Mouse (Mus musculus) bone marrow macrophage, adult 2 months (primary cell): Measurements from ENCODE around the gene Borcs6. TPM values are rescaled to one million over a fixed set of nuclear protein-coding genes. Genes with fewer than 3 reads are reported as not detected.

ENCODE experiments used
- H3K27ac ChIP-seq: 2 replicates; pipeline ENCODE4 v1.5.1; 2012; ENCODE audit warnings: low read depth, low read length; ENCODE audit not compliant: insufficient read depth
- H3K4me1 ChIP-seq: 2 replicates; pipeline ENCODE4 v1.6.1; 2012; ENCODE audit warnings: low read length; ENCODE audit not compliant: control insufficient read depth, insufficient read depth
- H3K4me3 ChIP-seq: 2 replicates; pipeline ENCODE4 v1.5.1; 2012; ENCODE audit warnings: mild to moderate bottlenecking, low read length, moderate library complexity; ENCODE audit not compliant: insufficient read depth
- CTCF ChIP-seq: IDR thresholded peaks from 2 replicates; pipeline ENCODE4 v1.5.1; 2012; ENCODE audit warnings: low read depth, mild to moderate bottlenecking, low read length, moderate library complexity
- POLR2A ChIP-seq: IDR thresholded peaks from 2 replicates; pipeline ENCODE4 v1.6.1; 2012; ENCODE audit warnings: mild to moderate bottlenecking, low read depth, low read length, borderline replicate concordance
- polyA plus RNA-seq: library from polyadenylated mRNA; stranded (reverse); fragments of >200 nt; gene quantifications from 2 replicates; pipeline ENCODE4 v1.2.4, GENCODE M21; 2012; ENCODE audit not compliant: missing spikeins, insufficient read depth, insufficient read length

Gene Borcs6
- polyA plus RNA-seq, 1 experiment: 36.9 TPM

DNA sequence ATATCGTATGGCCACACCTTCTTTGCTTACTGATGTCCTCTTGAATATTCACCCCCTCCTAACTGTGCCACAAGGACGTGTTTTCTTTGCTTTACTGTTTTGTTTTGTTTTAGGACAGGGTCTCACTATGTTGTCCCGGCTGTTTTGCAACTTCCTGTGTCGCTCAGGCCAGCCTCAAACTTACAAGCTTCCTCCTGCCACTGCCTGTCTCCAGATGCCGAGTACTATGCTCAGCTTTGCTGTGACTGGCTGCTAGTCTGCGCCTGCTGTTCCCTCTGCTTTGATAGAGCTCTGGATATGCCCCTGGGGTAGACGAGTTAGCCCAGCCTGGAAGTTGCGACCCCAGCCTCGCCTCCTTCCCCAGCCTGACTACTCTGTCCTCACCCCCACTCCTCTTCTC is 26.0 kb upstream of the Borcs6 start:
- TF ChIP-seq CTCF: no peak
- no peak for TF ChIP-seq POLR2A
- Histone ChIP-seq H3K4me3 (no peak overlapping the region), H3K27ac (peak overlapping the region; percentile 45), H3K4me1 (peaks cover 39% of the 10 kb centered on the region)

DNA sequence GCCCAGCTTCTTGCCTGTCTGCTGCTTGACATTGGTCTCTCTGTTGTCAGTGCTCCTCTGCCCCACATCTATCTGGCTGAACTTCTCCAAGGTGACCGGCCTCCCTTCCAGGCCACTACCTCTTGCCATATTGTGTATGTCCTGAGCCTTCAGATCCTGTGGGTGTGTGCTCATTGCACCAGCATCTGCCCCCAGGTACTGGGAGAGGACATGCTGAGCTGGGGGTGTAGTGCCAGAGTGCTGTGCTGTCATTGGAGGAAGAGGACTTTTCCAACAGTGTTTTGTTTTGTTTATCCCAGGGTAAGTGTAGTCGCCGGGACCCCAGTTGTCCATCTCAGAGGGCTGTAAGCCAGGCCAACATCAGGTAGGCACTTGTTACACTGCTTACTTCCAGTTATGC is 24.9 kb upstream of the Borcs6 start:
- Histone ChIP-seq H3K4me1 (peaks cover 42% of the 10 kb centered on the region), H3K4me3 (no peak overlapping the region), H3K27ac (peak overlapping the region; percentile 14; the same call in 1 of the 2 replicates)
- TF ChIP-seq CTCF: no peak
- TF ChIP-seq POLR2A: no peak

DNA sequence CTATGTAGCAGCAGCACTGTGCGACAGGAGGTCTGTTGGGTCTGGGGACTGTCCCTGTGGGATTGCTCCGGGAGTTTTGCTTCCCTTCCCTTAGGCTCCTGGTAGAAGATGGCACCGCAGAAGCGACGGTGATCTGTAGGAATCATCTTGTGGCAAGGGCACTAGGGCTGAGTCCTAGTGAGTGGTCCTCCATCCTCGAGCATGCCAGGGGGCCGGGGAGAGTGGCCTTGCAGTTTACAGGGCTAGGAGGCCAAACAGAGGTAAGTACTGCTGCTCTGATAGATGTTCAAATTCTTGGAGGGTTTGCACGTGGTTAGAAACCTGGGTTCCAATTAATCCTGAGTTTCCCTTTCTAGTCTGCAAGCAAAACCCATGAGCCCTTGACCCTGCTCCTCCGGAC is 24.1 kb upstream of the Borcs6 start:
- Histone ChIP-seq H3K27ac (peak overlapping the region; percentile 56), H3K4me1 (peaks cover 42% of the 10 kb centered on the region), H3K4me3 (no peak overlapping the region)
- no peak for TF ChIP-seq POLR2A
- no peak for TF ChIP-seq CTCF

DNA sequence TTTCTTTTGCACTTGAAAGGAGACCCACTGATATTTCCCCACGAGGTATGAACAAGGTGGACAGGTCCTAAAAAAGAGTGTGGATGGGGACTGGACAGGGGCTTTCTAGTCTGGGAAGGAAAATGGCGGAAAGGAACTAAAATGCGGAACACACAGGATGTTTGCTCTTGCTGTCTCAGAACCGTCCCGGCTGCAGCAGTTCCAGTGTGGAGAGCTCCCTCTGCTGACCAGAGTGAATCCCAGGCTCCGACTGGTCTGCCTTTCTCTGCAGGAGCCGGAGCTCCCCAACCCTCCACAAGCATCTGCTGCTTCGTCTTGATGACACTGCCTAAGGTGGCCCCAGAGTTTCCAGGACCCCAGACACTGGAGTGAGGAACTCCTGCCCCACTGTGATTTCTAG is 23.7 kb upstream of the Borcs6 start:
- Histone ChIP-seq H3K27ac (peak overlapping the region; percentile 56), H3K4me3 (peak overlapping the region; percentile 25), H3K4me1 (peaks cover 42% of the 10 kb centered on the region)
- TF ChIP-seq CTCF (peak; percentile 61), POLR2A (no peak)

DNA sequence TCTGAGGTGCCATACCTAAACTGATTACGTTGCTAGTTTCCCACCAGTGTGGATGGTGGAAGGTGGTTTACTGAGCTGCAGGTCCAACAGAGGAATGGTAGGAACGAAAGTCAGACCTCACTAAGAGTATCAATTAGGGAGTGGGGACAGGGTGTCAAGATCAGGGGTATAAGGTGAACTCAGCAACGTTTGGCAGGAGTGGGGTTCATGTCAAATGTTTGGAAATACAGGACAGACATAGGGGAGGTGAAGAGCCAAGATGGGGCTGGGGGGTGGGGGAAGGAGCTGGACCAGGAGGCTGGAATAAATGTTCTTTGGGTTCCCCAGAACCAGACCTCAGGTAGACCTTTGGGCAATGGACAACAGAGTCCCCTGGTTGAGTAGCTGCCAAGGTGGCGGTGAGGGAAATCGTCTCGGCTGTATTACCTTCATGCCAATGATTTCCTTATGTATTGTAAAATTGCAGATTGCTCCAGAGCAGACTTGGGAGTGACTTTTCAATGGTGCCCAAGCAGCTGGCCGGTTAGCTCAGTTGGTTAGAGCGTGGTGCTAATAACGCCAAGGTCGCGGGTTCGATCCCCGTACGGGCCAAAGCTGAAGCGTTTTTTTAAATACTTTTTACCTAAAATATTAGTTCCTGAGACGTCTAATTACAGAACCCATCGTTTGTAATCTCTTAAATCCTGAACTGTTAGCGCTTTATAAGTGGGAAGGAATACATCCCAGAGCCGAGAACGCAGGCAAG is 22.9 kb upstream of the Borcs6 start:
- TF ChIP-seq POLR2A (no peak), CTCF (no peak)
- Histone ChIP-seq H3K4me1 (peaks cover 42% of the 10 kb centered on the region), H3K4me3 (peak overlapping the region; percentile 71), H3K27ac (peak overlapping the region; percentile 25; the same call in 1 of the 2 replicates)

DNA sequence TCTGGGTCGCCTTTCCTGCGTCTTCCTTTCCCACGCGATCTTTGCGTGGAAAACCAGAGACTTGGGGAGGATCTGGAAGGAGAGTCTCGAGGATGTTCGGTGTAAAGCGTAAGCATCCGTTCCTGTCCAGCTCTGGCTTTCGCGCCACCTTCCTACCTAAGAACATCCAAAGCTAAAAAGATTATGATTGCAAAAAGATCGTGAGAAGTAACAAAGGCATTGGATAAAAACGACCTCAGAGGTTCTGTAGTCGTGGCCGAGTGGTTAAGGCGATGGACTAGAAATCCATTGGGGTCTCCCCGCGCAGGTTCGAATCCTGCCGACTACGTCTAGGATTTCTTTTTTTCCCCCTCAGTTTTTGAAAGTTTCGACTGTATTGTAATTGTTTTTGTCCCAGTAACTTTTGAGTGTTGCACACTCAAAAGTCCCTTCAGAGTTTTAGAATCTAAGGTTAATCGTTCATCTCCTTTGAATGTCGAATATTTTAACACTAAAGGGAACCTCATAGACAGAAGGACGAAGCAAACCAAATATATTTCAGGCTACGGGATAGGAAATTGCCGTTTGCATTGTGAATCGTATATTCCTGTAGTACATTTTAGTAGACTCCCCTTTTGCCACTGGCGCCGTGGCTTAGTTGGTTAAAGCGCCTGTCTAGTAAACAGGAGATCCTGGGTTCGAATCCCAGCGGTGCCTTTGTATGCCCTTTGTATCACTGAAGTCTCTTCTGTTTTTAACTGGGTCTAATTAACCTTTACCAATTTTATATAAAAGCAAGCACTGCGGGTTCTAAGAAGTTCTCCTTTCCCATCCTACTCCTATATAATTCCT is 22.1 kb upstream of the Borcs6 start:
- H3K4me3 ChIP-seq: peak overlapping the region; percentile 71
- peak overlapping the region; percentile 25; the same call in 1 of the 2 replicates for H3K27ac ChIP-seq
- H3K4me1 ChIP-seq: peaks cover 42% of the 10 kb centered on the region
- TF ChIP-seq POLR2A (no peak), CTCF (no peak)

DNA sequence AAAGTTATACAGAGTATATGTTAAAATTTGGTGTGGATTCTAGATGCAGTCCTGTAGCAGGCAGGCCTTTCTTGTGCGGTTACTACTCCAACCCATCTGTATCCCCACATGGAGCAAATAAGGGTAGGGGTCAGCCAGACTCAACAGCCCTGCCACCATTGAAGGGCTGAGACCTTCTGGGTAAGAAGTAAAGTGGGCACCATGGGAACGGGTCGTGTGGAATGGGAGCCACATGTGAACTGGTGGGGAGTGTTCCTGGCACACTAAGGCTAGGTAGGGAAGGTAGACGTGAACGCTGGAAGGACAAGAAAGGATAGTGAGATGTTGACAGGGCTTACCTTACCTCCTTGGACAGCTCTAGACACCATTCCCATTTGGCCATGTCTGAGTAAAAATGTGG is 21.3 kb upstream of the Borcs6 start:
- H3K27ac ChIP-seq: no peak overlapping the region
- no peak overlapping the region for H3K4me3 ChIP-seq
- no peak for TF ChIP-seq CTCF
- no peak for TF ChIP-seq POLR2A
- peaks cover 37% of the 10 kb centered on the region for H3K4me1 ChIP-seq

DNA sequence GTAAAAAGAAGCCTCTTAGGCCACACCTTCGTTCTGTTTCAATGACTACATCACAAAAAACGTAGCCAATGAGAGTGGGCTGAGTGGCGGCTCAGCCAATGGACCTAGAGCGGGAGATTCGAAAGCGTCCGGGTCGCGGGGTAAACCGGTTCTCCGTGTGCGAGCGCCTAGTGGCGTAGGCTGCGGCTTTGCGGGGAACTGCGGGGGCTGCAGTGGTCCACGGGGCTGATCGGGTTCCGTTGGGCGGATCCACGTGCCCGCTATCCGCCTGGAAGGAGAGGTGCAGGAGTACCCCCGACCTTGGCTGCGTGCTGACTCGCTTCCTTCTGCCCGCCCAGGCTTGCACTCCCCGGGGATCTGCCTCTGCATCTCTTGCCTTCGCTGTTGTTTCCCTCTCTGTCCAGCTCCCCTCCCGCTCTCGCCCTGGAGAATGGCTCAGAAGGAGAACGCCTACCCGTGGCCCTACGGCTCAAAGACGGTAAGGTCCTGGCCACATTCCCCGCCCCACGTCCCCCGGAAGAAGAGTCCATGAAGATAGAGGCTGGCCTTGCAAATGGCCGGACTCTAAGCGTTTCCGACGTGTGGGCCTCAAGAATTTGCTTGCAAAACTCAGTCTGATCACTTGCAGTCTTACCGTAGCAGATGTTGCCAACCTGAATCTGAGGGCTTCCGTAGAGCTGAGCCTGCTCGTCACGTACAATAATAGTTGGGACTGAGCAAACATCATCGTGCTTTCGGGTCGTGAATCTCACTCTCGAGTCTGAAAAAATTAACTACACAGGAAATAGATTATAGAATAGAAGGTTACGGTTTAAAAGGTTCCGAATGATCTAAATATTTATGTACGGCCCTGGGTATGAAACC is 13.8 kb upstream of the Borcs6 start, which contains the start of gene Aurkb:
TSS of gene Aurkb (plus strand) at position 117 of the 864 bp plus-strand sequence.
- Histone ChIP-seq H3K27ac (peak within 1 kb of the TSS; percentile 75), H3K4me3 (peak within 1 kb of the TSS; percentile 82), H3K4me1 (peaks cover 19% of the 10 kb centered on the region)
- TF ChIP-seq POLR2A (no peak), CTCF (no peak)

DNA sequence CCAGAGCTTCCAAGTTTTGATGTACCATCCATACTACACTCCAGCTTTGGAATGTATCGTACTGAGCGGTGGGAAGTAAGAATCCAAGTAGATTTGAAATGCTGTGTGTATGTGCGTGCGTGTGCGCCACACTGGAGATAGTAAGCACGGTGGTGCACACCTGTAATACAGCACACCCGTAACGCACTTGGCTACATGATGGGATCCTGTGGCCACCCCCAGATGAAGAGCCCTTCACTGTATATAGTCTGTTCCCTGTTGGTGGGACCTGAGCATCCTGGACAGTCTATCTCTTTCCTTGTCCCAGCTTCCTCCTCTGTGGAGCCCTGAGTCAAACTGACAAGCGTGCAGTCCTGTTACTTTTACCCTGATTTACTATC is 13.1 kb upstream of the Borcs6 start:
- Histone ChIP-seq H3K27ac (peak overlapping the region; percentile 75), H3K4me3 (peak overlapping the region; percentile 82), H3K4me1 (peaks cover 19% of the 10 kb centered on the region)
- TF ChIP-seq POLR2A (no peak), CTCF (no peak)

DNA sequence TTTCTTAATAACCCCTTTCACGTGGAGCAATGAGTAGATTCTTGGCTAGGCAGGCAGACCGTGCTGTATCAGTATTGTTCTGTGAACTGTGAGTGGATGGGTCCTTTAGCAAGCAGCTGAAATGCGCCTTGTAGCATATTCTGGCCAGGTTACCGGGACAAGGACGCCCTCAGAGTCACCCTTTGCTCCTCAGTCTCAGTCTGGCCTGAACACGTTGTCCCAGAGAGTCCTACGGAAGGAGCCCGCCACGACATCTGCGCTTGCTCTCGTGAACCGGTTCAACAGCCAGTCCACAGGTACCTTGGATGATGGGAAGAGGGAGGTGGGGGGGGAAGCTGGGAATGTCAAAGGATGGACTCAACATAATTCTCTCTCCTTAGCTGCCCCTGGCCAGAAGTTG is 11.9 kb upstream of the Borcs6 start:
- Histone ChIP-seq H3K27ac (no peak overlapping the region), H3K4me1 (peaks cover 23% of the 10 kb centered on the region), H3K4me3 (0 out of 2 replicates have a peak overlapping the region, but pooled peaks have one; percentile 8)
- TF ChIP-seq CTCF (no peak), POLR2A (no peak)
